Mouse (Mus musculus): Measurements from ENCODE around the gene Bcor. TPM values are rescaled to one million over a fixed set of nuclear protein-coding genes. Genes with fewer than 3 reads are reported as not detected.

The Bcor gene
- polyA plus RNA-seq (2014; fragmentation: Illumina TruSeq; extraction: RNeasy Lipid Tissue Mini Kit (QIAGEN cat#74804); ENCODE audit: low read depth, low replicate concordance) = 4.4 TPM

GRCm38 (mm10) chrX:12159981-12160656 lies at the start of gene Bcor:
Gene Bcor (minus strand): TSS chrX:12160355.

Measured in adrenal gland, adult 10 weeks (tissue).